Mouse (Mus musculus) spleen, adult 2 months (tissue): Measurements from ENCODE around the gene Mapk7.

ENCODE experiments used
- CTCF ChIP-seq: fragments of 200-500 bp; IDR thresholded peaks from 2 replicates; pipeline ENCODE4 v1.5.1; 2011; ENCODE audit warnings: mild to moderate bottlenecking, inconsistent platforms; ENCODE audit not compliant: insufficient read depth, insufficient read length, insufficient replicate concordance; ENCODE audit errors: extremely low read depth
- POLR2A ChIP-seq: fragments of 200-500 bp; IDR thresholded peaks from 2 replicates; pipeline ENCODE4 v1.6.1; 2011; ENCODE audit warnings: low read depth, low read length, inconsistent platforms

DNA sequence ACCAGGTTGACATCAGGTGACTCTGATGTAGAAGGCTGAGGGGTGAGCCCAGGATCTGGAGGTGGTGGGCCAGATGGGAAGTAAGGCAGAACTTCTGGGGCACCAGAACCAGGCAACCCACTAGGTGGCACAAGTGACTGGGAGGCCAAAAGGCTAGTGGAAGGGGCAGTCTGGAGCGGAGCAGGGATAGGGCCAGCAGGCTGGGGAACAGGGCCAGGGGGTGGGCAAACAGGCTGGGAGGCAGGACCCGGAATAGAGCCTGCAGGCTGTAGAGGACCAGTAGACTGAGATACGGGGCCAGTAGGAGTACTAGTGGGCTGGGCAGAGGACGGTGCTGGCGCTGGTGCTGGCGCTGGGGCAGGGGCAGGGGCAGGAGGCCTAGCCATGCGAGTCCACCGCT lies 4.3 kb downstream of the Mapk7 start:
- TF ChIP-seq POLR2A (no peak), CTCF (no peak)
